Mouse (Mus musculus): ENCODE results near the gene P2rx1. TPM values are rescaled to one million over a fixed set of nuclear protein-coding genes. Genes with fewer than 3 reads are reported as not detected.

P2rx1 gene
- polyA plus RNA-seq, 1 experiment from 2014 or later = 0.29 TPM

DNA sequence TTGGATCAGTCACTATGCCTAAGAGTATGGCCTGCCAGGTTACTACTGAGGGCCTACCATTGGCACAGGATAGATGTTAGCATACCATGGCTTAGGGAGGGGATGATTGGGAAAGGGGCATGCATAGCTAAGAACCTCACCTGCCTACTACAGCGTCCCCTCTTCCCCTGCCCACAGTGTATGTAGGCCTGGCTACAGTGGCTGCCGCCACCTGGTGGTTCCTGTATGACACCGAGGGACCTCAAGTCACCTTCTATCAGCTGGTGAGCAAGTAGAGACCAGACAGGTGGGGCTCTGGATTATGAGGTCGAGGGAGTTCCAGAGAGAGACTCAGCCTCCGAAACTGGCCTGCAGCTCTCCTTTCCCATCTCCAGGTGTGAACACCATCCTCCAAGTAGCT lies 15.6 kb upstream of the P2rx1 start:
- H3K4me3 ChIP-seq (ENCODE audit: low read depth, low read length) = no peak overlapping the region
- no peaks in the 10 kb centered on the region for H3K4me1 ChIP-seq (ENCODE audit: control insufficient read depth, insufficient read depth, low read length)
- no peaks in the 10 kb centered on the region for H3K9me3 ChIP-seq (ENCODE audit: control insufficient read depth, low read length)
- 57% methylated on average over 5 of the region's 5 CpGs for WGBS
- no peaks in the 10 kb centered on the region for H3K36me3 ChIP-seq (ENCODE audit: control insufficient read depth, insufficient read depth, low read length)
- no peak overlapping the region for H3K9ac ChIP-seq (replicated peaks; ENCODE audit: low read depth, low read length)
- H3K27me3 ChIP-seq (ENCODE audit: control insufficient read depth, insufficient read depth, low read length) = no peaks in the 10 kb centered on the region
- no peak for ATAC-seq (ENCODE audit: low read depth)
- no peak overlapping the region for H3K27ac ChIP-seq (ENCODE audit: low read depth, low read length)
- H3K4me2 ChIP-seq (ENCODE audit: low read depth, low read length) = no peak overlapping the region

DNA sequence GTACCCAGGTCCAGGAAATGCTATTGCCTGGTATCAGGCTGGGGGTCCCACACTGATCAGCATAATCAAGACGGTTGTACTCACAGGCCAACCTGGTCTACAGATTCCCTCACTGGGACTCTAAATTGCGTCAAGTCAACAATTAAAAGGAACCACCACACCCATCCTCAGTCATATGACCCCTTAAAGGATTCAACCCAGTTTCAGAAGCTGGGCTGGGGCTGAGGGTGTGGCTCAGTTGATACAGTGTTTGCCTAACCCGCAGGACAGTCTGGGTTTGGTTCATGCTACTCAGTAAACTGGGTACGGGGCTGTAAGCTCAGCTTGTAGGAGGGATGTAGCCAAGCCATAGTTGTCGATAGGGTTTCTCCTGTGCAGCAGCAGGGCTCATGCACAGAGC lies 12.2 kb upstream of the P2rx1 start:
- no peak overlapping the region for H3K4me3 ChIP-seq (ENCODE audit: low read depth, low read length)
- no peak for ATAC-seq (ENCODE audit: low read depth)
- no peak overlapping the region for H3K27ac ChIP-seq (ENCODE audit: low read depth, low read length)
- 75% methylated on average over 5 of the region's 5 CpGs for WGBS
- H3K9ac ChIP-seq (replicated peaks; ENCODE audit: low read depth, low read length) = no peak overlapping the region
- H3K27me3 ChIP-seq (ENCODE audit: control insufficient read depth, insufficient read depth, low read length) = no peaks in the 10 kb centered on the region
- no peaks in the 10 kb centered on the region for H3K36me3 ChIP-seq (ENCODE audit: control insufficient read depth, insufficient read depth, low read length)
- H3K4me1 ChIP-seq (ENCODE audit: control insufficient read depth, insufficient read depth, low read length) = no peaks in the 10 kb centered on the region
- H3K4me2 ChIP-seq (ENCODE audit: low read depth, low read length) = no peak overlapping the region
- no peaks in the 10 kb centered on the region for H3K9me3 ChIP-seq (ENCODE audit: control insufficient read depth, low read length)

DNA sequence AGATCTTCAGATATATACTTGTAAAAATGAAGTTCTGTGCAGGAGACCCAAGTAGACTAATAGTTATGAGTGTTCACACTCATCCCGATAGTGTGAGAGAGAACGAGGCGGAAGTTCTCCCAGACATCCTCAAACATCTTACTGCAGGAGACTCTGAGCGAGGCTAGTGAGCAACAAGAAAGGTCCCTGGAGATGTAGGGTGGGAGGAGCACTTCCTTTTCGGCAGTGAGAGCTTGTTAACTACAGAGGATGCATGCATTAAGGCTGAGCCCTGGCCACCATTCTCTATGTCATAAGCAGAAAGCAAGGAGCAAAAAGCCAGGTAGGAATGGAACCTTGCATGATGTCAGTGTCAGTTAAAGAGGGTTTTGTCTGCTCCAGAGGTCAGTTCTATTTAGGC lies 11.7 kb upstream of the P2rx1 start:
- H3K27ac ChIP-seq (ENCODE audit: low read depth, low read length) = no peak overlapping the region
- no peaks in the 10 kb centered on the region for H3K36me3 ChIP-seq (ENCODE audit: control insufficient read depth, insufficient read depth, low read length)
- H3K4me2 ChIP-seq (ENCODE audit: low read depth, low read length) = no peak overlapping the region
- no peaks in the 10 kb centered on the region for H3K4me1 ChIP-seq (ENCODE audit: control insufficient read depth, insufficient read depth, low read length)
- no peaks in the 10 kb centered on the region for H3K9me3 ChIP-seq (ENCODE audit: control insufficient read depth, low read length)
- no peak overlapping the region for H3K4me3 ChIP-seq (ENCODE audit: low read depth, low read length)
- no peak for ATAC-seq (ENCODE audit: low read depth)
- H3K27me3 ChIP-seq (ENCODE audit: control insufficient read depth, insufficient read depth, low read length) = no peaks in the 10 kb centered on the region
- H3K9ac ChIP-seq (replicated peaks; ENCODE audit: low read depth, low read length) = no peak overlapping the region
- WGBS = 72% methylated on average over 5 of the region's 5 CpGs

DNA sequence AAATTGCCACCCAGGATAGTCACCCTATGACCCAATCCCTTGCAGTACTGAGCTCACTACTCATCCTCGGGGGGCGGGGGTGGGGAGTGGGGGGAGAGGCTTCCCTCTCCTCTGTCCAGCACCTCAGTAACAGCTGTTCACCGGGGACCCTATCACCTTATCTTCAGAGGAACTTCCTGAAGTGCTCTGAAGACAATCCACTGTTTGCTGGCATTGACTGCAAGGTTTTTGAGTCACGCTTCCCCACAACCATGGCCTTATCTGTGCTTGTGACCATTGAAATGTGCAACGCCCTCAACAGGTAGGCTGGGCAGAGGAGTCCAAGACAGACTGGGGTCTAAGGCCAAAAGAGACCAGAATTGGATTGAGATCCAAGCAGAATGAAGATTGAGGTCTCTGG lies 11.1 kb upstream of the P2rx1 start:
- no peak overlapping the region for H3K4me2 ChIP-seq (ENCODE audit: low read depth, low read length)
- H3K27ac ChIP-seq (ENCODE audit: low read depth, low read length) = no peak overlapping the region
- 85% methylated on average over 5 of the region's 5 CpGs for WGBS
- H3K9ac ChIP-seq (replicated peaks; ENCODE audit: low read depth, low read length) = no peak overlapping the region
- H3K9me3 ChIP-seq (ENCODE audit: control insufficient read depth, low read length) = no peaks in the 10 kb centered on the region
- ATAC-seq (ENCODE audit: low read depth) = no peak
- no peaks in the 10 kb centered on the region for H3K4me1 ChIP-seq (ENCODE audit: control insufficient read depth, insufficient read depth, low read length)
- H3K36me3 ChIP-seq (ENCODE audit: control insufficient read depth, insufficient read depth, low read length) = no peaks in the 10 kb centered on the region
- H3K4me3 ChIP-seq (ENCODE audit: low read depth, low read length) = no peak overlapping the region
- H3K27me3 ChIP-seq (ENCODE audit: control insufficient read depth, insufficient read depth, low read length) = no peaks in the 10 kb centered on the region

DNA sequence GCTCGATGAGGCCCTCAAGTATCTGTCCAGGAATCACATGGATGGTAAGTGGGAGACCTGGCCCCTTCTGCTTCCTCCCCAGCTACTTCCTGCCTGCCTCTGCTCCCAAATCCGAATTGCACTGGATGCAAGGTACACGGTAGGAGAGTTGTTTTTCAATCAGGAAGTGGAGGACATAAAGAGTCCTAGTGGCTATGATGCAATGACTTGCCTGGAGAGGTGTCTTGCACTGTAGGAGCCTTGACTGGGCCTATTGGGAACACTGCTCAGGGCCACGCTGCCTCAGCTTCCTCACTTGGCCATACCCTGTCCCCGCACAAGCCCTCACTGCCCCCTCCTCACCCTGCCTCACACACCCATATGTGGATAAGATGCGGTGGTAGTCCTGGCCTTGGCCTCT lies 9.9 kb upstream of the P2rx1 start:
- Histone ChIP-seq H3K36me3 (ENCODE audit: control insufficient read depth, insufficient read depth, low read length) (no peaks in the 10 kb centered on the region), H3K9me3 (ENCODE audit: control insufficient read depth, low read length) (no peaks in the 10 kb centered on the region), H3K4me2 (ENCODE audit: low read depth, low read length) (no peak overlapping the region), H3K4me3 (ENCODE audit: low read depth, low read length) (no peak overlapping the region), H3K27ac (ENCODE audit: low read depth, low read length) (no peak overlapping the region), H3K9ac (replicated peaks; ENCODE audit: low read depth, low read length) (no peak overlapping the region), H3K4me1 (ENCODE audit: control insufficient read depth, insufficient read depth, low read length) (no peaks in the 10 kb centered on the region), H3K27me3 (ENCODE audit: control insufficient read depth, insufficient read depth, low read length) (no peaks in the 10 kb centered on the region)
- 85% methylated on average over 6 of the region's 6 CpGs for WGBS
- no peak for ATAC-seq (ENCODE audit: low read depth)

DNA sequence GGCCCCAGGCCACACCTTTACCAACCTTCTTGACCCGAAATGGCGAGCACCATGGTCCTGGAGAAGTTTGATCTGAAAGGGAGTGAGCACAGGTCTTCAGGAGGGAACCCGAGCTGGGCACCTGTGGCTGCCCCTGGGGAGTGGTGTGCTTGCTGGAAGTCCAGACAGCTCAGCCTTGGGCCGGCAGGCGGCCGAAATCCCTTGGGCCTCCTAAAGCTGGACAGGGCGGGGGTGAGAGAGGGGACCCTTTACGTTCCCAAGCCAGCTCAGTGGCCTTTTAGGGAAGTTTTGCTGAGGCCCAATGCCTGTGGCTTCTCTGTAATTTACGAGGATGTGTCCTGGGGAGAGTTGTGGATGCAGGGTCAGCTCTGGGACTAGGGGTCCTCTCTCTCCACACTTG lies 8.2 kb upstream of the P2rx1 start:
- Histone ChIP-seq H3K9ac (replicated peaks; ENCODE audit: low read depth, low read length) (no peak overlapping the region), H3K36me3 (ENCODE audit: control insufficient read depth, insufficient read depth, low read length) (no peaks in the 10 kb centered on the region), H3K4me1 (ENCODE audit: control insufficient read depth, insufficient read depth, low read length) (no peaks in the 10 kb centered on the region), H3K27me3 (ENCODE audit: control insufficient read depth, insufficient read depth, low read length) (no peaks in the 10 kb centered on the region), H3K4me3 (ENCODE audit: low read depth, low read length) (no peak overlapping the region), H3K27ac (ENCODE audit: low read depth, low read length) (no peak overlapping the region), H3K4me2 (ENCODE audit: low read depth, low read length) (no peak overlapping the region), H3K9me3 (ENCODE audit: control insufficient read depth, low read length) (no peaks in the 10 kb centered on the region)
- 80% methylated on average over 9 of the region's 9 CpGs for whole genome bisulfite sequencing
- ATAC-seq (ENCODE audit: low read depth) = no peak

DNA sequence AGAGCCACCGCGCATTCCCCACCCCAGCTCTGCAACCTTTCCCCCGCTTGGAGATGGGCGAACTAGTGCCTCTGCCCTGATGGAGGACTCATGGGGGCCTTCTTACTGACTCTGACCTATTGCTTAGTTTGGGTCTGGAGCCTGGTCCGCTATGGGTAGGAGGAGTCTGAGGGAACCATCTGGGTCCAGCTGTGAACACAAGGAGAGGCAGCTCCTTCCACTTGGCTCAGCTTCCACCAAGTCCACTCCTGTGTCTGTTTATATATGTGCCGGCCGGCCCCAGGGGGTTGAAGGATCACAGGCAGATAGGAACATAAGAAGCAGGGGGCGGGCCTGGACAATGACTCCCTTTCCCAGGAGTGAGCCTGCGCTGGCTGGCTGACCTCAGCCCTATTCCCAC lies 6.9 kb upstream of the P2rx1 start:
- no peaks in the 10 kb centered on the region for H3K27me3 ChIP-seq (ENCODE audit: control insufficient read depth, insufficient read depth, low read length)
- no peaks in the 10 kb centered on the region for H3K36me3 ChIP-seq (ENCODE audit: control insufficient read depth, insufficient read depth, low read length)
- no peak overlapping the region for H3K4me3 ChIP-seq (ENCODE audit: low read depth, low read length)
- H3K27ac ChIP-seq (ENCODE audit: low read depth, low read length) = no peak overlapping the region
- H3K9ac ChIP-seq (replicated peaks; ENCODE audit: low read depth, low read length) = no peak overlapping the region
- WGBS = 62% methylated on average over 9 of the region's 9 CpGs
- ATAC-seq (ENCODE audit: low read depth) = no peak
- H3K4me2 ChIP-seq (ENCODE audit: low read depth, low read length) = no peak overlapping the region
- H3K4me1 ChIP-seq (ENCODE audit: control insufficient read depth, insufficient read depth, low read length) = no peaks in the 10 kb centered on the region
- H3K9me3 ChIP-seq (ENCODE audit: control insufficient read depth, low read length) = no peaks in the 10 kb centered on the region

DNA sequence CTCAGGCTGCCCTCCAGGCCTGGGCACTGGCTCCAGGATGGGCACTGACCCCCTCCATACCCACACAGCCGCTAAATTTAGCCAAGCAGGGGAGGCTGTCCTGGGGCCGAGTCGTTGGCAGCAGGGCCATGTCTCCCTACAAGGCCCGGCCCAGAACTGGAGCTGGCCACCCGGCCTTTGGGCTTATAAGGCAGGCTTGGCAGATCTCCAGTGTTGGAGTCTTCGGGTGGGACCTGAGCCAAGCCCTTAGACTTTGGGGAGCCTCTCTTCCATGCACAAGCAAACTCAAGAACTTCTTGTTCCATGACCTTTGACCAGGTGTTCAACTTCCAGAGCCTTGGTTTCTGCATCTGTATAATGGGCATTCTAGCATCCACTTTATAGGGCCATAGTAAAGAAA lies 2.6 kb upstream of the P2rx1 start:
- Histone ChIP-seq H3K27ac (ENCODE audit: low read depth, low read length) (no peak overlapping the region), H3K27me3 (ENCODE audit: control insufficient read depth, insufficient read depth, low read length) (no peaks in the 10 kb centered on the region), H3K4me1 (ENCODE audit: control insufficient read depth, insufficient read depth, low read length) (no peaks in the 10 kb centered on the region), H3K9ac (replicated peaks; ENCODE audit: low read depth, low read length) (no peak overlapping the region), H3K4me3 (ENCODE audit: low read depth, low read length) (no peak overlapping the region), H3K9me3 (ENCODE audit: control insufficient read depth, low read length) (no peaks in the 10 kb centered on the region), H3K36me3 (ENCODE audit: control insufficient read depth, insufficient read depth, low read length) (no peaks in the 10 kb centered on the region), H3K4me2 (ENCODE audit: low read depth, low read length) (no peak overlapping the region)
- no peak for ATAC-seq (ENCODE audit: low read depth)
- 92% methylated on average over 6 of the region's 6 CpGs for WGBS

DNA sequence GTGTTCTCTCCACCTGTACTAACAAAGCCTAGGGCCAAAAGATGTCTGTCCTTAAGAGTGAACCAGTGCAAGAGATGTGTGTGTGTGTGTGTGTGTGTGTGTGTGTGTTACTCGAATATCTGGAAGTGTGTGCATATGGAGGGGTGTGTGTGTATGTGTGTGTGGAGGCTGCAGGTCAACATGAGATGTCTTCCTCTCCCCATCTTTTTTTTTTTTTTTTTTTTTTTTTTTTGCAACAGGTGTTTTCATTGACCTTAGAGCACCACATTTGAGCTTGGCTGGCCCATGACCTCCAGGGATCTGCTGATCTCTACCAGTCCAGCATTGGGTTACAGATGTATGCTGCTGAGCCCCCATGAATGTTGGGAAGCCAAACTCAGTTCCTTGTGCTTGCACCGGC lies 2.1 kb upstream of the P2rx1 start:
- 86% methylated on average over 2 of the region's 2 CpGs for WGBS
- Histone ChIP-seq H3K4me1 (ENCODE audit: control insufficient read depth, insufficient read depth, low read length) (no peaks in the 10 kb centered on the region), H3K4me2 (ENCODE audit: low read depth, low read length) (no peak overlapping the region), H3K36me3 (ENCODE audit: control insufficient read depth, insufficient read depth, low read length) (no peaks in the 10 kb centered on the region), H3K4me3 (ENCODE audit: low read depth, low read length) (no peak overlapping the region), H3K9me3 (ENCODE audit: control insufficient read depth, low read length) (no peaks in the 10 kb centered on the region), H3K9ac (replicated peaks; ENCODE audit: low read depth, low read length) (no peak overlapping the region), H3K27ac (ENCODE audit: low read depth, low read length) (no peak overlapping the region), H3K27me3 (ENCODE audit: control insufficient read depth, insufficient read depth, low read length) (no peaks in the 10 kb centered on the region)
- no peak for ATAC-seq (ENCODE audit: low read depth)

Data from neural tube, embryonic 14.5 days (tissue).